Mouse (Mus musculus): Measurements from ENCODE around the gene Wdr54.

Gene Wdr54

GRCm38 (mm10) chr6:83161442-83161841, 5.2 kb upstream of the Wdr54 start:
- DNase-seq (ENCODE audit: low read depth, low spot score), result no peak

GRCm38 (mm10) chr6:83159456-83159855, 3.3 kb upstream of the Wdr54 start:
- DNase-seq (ENCODE audit: low read depth, low spot score), result peak; percentile 81

DNA sequence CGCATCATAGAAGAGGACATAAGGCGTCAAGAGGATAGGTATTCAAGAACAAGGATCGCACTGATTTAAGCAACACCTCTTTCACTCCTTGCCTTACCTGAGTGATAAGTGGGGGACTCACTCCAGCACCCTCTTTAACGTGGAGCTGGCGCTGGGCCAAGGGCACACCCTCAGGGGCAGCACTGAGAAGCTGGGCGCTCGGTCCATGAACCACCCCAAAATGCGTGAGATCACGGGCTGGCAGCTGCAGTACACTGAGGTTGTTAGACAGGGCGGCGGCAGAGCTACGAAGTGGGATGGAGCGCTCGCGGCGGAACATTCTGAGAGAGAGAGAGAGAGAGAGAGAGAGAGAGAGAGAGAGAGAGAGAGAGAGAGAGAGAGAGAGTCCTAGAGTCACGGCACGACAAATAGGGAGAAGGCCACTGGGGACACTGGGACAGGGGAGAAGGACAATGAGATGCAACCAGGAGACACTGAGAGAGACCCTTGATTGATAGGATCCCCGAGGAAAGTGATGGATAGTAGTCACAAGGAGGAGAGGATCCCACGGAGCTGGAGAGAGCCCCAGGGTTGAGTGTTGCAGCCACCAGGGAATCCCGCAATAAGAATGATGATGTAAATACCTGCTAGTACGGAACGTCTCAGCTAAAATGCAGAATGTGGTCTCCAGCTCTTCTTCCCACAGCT, 502 bp downstream of the Wdr54 start:
- DNase-seq (ENCODE audit: low read depth, low spot score), result peak; percentile 57

- DNase-seq (ENCODE audit: low read depth, low spot score), result no peak
Measured at GRCm38 (mm10) chr6:83153485-83153884, 2.7 kb downstream of the Wdr54 start.

- DNase-seq (ENCODE audit: low read depth, low spot score), result no peak
Measured at GRCm38 (mm10) chr6:83153038-83153437, 3.2 kb downstream of the Wdr54 start.

- DNase-seq (ENCODE audit: low read depth, low spot score), result no peak
Measured at GRCm38 (mm10) chr6:83151721-83152120, 4.5 kb downstream of the Wdr54 start.

- DNase-seq (ENCODE audit: low read depth, low spot score), result no peak
Measured at GRCm38 (mm10) chr6:83147280-83147679, 8.9 kb downstream of the Wdr54 start.

DNA sequence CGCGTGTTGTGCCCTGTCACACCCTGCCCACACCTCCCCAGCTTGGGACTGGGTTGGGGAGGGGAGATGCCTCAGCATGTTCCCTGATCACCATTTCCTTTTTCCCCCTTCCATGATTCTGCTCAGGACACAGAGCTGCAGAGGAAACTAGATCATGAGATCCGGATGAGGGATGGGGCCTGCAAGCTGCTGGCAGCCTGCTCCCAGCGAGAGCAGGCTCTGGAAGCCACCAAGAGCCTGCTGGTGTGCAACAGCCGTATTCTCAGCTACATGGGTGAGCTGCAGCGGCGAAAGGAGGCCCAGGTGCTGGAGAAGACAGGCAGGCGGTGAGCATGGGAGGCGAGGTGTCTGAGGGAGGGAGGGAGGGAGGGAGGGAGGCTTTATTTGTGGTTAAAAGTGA, 10.4 kb downstream of the Wdr54 start:
- DNase-seq (ENCODE audit: low read depth, low spot score), result peak; percentile 55

DNA sequence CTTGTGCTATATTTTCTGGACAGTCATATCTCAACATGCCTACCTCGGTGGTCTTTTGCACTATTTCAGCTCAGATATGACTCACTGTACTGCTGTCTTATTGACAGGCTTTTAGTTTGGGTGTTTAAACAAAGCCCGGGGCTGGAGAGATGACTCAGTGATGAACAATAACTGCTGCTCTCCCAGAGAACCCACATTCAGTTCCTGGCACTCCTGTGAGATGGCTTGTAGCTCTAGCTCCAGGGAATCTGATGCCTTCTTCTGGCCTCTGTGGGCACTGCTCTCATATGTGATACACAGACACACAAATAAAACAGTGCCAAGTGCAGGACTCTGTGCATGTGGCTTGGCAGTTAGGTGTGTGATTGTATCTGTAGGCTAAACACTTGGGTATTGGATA, 11.0 kb downstream of the Wdr54 start:
- DNase-seq (ENCODE audit: low read depth, low spot score), result peak; percentile 74

GRCm38 (mm10) chr6:83142886-83143285, 13.3 kb downstream of the Wdr54 start:
- DNase-seq (ENCODE audit: low read depth, low spot score), result peak; percentile 77

GRCm38 (mm10) chr6:83142211-83142731, 13.9 kb downstream of the Wdr54 start:
- peak; percentile 77 for DNase-seq (ENCODE audit: low read depth, low spot score)

DNA sequence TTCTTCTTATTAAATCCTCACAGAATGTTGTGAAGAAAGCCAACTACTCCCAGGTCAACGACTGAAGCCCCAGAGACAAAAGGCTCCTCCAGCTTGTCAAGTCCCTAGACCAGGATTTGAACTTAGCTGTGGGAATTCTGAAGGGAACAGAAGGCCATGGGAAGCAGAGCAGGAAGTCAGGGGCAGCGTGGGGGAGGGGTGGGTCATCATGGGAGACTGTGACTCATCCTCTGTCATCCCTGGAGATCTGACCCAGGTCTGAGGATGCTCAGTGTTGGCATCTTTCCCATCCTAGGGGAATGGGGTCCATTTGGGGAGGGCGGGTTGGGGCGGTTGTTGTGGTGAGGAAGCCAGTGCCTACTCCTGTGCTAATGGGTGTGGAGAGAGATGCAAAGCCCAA, 14.6 kb downstream of the Wdr54 start:
- DNase-seq (ENCODE audit: low read depth, low spot score), result no peak

DNA sequence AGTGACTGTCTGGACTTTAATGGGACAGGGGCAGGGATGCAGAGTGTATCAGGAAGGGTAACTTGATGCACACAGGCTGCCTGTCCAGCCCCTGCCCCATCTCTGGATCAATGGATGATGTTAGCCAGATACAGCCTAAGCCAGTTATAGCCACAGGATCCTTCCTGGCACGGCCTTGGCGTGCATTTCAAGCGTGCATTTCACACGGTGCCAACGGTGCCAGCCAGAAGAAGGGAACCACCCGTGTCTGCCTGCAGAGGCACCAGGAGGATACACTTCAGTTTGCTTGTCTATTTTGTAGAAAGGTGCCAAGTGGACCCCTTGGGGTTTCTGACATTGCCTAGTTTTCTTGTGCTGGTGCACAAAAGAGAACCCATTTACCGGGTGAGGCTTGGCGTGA, 16.2 kb downstream of the Wdr54 start:
- no peak for DNase-seq (ENCODE audit: low read depth, low spot score)

DNA sequence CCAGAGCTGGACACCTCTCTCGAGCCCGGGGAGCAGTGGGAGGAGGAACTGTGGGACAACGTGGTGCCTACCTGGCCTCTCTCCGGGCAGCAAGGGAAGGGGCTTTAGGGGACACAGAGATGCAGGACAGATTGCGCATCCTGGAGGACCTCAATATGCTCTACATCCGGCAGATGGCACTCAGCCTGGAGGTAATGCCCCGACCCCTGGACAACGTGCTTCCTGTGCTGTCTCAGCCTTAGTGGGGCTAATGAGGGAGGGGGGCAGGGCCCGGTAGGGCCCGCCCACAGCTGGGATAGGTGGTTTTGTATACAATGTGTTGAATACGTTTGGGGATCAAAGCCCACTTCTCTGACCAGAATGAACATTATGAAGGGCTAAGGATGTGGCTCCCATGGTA, 18.1 kb downstream of the Wdr54 start:
- no peak for DNase-seq (ENCODE audit: low read depth, low spot score)

- peak; percentile 92 for DNase-seq (ENCODE audit: low read depth, low spot score)
Measured at GRCm38 (mm10) chr6:83137576-83137950, 18.6 kb downstream of the Wdr54 start.

GRCm38 (mm10) chr6:83136881-83137575, 19.2 kb downstream of the Wdr54 start:
- peak; percentile 85 for DNase-seq (ENCODE audit: low read depth, low spot score)

- DNase-seq (ENCODE audit: low read depth, low spot score), result no peak
Measured at GRCm38 (mm10) chr6:83136291-83136880, 19.8 kb downstream of the Wdr54 start.

DNA sequence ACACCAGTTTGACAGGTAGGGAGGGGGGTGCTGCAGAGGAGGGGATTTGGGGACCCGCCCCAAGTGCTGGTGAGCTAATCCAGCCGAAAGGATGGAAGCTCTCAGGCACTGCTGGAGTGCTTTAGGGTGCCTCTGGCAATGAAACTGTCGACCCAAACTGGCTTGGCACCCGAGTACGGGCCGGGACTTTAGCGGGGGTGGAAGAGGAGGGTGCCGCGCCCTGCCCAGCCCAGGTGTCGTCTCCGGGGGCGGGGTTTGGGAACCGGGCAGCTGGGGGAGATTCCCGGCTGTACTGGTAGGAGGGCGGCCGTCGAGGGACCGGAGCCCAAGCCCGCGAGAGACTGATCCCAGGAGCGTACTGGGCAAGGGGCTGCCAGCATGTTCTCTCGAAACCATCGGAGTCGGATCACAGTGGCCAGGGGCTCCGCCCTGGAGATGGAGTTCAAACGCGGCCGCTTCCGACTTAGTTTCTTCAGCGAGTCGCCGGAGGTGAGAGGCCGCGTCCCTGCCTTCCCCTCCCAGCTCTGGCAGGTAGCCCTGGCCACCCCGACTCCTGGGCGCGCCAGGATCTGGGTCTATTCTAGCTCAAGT, 20.5 kb downstream of the Wdr54 start:
- DNase-seq (ENCODE audit: low read depth, low spot score), result no peak

- DNase-seq (ENCODE audit: low read depth, low spot score), result no peak
Measured at GRCm38 (mm10) chr6:83134951-83135513, 21.2 kb downstream of the Wdr54 start, which contains the start of gene Rtkn. TSS of gene Rtkn (plus strand) at chr6:83135463.

GRCm38 (mm10) chr6:83134226-83134625, 22.0 kb downstream of the Wdr54 start:
- no peak for DNase-seq (ENCODE audit: low read depth, low spot score)

DNA sequence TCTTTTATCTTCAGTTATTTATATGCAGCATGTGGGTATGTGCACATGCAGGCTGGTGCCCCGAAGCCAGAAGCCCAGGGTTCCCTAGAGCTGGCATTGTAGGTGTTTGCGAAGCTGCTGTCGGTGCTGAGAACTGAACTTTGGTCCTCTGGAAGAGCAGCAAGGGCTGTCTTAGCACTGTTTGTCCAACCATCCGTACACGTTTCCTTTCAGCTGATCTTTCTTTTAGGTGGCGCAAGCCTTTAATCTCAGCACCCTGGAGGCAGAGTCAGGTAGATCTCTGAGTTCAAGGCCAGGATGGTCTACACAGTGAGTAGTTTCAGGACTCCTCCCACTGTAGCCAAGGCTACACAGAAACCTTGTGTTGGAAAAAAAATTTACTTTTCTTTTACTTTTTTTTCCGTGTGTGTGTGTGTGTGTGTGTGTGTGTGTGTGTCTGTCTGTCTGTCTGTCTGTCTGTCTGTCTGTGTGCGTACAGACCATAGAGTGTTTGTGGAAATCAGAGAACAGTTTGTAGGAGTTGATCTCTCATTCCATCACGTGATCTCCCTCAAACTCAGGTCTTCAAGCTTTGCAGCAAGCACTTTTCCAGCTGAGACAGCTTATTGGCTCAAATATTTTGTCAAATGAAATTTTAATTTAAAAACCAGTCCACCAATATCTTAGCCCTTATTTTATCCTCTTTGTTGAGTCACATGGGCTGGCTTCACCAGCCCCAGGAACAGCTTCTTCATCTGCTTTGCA, 23.8 kb downstream of the Wdr54 start:
- DNase-seq (ENCODE audit: low read depth, low spot score), result no peak

Measured in brain, adult 2 months (tissue).